Mouse (Mus musculus) adrenal gland, postnatal 25 days (tissue): ENCODE measurements around the gene P2ry2. TPM values are rescaled to one million over a fixed set of nuclear protein-coding genes. Genes with fewer than 3 reads are reported as not detected.

ENCODE experiments used
- DNase-seq: peaks from one replicate; pipeline ENCODE4 v3.0.0; 2021; ENCODE audit warnings: mixed read lengths
- total RNA-seq: library from RNA; stranded (reverse); gene quantifications from 2 replicates; pipeline ENCODE4 v1.2.3, GENCODE M21; 2021

Gene P2ry2
- total RNA-seq, 1 experiment from 2014 or later = 1.2 TPM

- no peak for DNase-seq
Measured at GRCm38 (mm10) chr7:101027623-101028443, 15.2 kb upstream of the P2ry2 start.

GRCm38 (mm10) chr7:101026836-101027235 is 14.2 kb upstream of the P2ry2 start:
- DNase-seq = no peak

- DNase-seq = no peak
Measured at GRCm38 (mm10) chr7:101017492-101017891, 4.8 kb upstream of the P2ry2 start.

DNA sequence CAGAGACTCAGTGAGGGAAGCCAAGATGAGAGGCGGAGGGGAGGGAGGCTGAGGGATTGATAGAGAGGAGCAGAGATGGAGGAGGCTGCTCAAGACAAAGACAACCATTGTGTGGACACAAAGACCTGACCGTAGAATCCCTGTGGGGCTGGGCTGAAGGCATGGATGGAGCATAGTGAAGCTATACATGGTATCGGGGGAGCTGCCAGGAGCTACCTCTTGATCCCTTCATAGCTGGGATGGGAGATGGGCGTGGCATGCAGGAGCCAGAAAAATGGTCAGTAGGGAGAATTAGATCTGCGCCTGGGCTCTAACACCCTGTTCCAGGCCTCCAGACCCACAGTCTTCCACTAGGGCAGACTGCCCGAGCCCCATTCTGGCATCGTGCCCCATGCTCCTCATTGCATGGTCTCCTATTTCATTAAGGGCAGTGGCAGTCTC is 4.4 kb upstream of the P2ry2 start:
- no peak for DNase-seq

GRCm38 (mm10) chr7:101014985-101015384 is 2.3 kb upstream of the P2ry2 start:
- no peak for DNase-seq

DNA sequence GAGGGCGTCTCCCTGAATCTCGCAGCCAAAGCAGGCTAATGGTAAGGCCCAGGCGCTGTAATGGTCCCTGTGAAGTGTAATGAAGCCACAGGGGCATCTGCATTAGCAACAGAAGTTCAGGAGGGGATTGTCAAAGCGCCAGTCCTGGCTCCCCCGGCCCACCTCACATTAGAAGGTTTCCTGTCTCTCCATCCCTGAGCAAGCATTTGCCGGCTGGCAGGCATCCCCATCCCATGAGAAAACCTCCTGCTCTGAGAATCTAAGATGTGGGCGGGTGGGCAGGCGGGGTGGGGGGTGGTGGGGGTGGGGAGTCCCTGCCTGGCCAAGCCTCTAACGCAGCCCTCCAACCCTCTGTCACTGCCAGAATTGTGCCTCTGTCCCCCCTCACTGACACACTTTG is 1.4 kb upstream of the P2ry2 start:
- no peak for DNase-seq

DNA sequence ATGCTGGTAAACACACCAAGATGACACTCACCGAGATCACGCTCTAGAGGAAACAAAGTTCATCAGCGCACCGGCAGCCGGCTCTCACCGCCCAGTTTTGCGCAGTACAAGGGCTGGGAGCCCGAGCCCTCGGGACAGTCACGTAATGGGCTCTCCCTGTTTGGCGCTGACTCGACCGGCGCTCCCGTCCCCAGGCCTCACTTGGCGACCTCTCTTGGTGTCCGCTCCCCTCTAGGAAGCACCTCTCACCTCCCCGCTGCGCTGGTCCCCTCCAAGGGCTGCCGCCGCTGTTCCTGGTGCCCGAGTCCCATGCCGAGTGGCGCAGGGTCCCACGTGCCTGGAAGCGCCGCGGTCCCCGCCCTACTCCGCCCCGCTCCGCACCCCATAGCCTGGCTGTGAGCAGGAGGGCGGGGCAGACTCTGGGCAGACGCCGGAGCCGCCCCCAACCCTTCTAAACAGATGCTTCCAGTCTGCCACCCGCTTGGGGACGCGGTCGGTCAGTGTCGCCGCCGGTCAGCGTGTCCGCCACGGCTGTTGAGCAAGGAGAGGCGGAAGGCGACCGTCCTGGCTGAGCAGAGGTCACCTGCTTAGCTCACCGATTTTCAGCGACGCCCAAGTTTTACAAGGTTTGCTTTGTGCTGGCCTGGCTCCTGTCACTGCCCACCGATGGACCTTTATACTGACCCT is 842 bp downstream of the P2ry2 start:
- peak; percentile 75 for DNase-seq

- DNase-seq = no peak
Measured at GRCm38 (mm10) chr7:101010741-101011140, 1.9 kb downstream of the P2ry2 start.

GRCm38 (mm10) chr7:101006201-101006600 is 6.5 kb downstream of the P2ry2 start:
- no peak for DNase-seq

DNA sequence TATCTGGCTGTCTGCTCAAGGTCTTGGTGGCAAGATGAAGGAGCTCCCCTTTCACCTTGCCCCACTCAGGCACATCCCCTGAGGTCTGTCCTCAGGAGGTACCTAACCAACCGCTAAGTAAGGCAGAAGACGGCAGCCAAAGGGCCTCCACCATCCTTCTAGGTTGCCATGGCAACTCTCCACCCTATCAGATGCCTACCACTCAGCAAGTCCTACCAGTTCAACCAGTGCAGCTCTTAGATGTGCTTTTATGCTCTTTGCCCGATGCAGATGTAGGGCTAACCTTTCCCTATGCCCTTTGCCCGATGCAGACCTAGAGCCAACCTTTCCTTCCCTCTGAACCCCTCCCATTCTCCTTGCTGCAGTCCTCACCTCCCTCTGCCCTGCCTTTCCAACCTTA is 7.5 kb downstream of the P2ry2 start:
- no peak for DNase-seq

GRCm38 (mm10) chr7:101003442-101004326 is 9.0 kb downstream of the P2ry2 start:
- no peak for DNase-seq

DNA sequence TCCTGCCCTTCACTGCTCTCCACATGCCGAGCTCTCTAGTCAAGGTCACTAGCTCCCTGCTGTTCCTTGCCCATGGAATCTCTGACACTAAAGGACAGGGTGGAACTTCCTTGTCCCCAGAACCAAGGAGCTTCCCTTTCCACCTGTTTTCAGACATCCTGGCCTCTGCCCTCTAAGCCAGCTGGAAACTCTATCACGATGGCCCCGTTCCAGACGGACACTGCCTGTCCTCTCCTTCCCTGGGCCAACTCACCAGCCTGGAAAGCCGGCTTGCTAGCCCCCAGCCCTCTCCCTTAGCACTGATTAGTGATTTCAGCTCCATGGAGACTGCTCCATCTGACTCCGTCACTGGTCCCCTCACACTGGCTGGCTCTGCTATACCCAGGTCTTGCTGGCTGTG is 10.4 kb downstream of the P2ry2 start:
- DNase-seq = no peak

- no peak for DNase-seq
Measured at GRCm38 (mm10) chr7:100999623-101000022, 13.0 kb downstream of the P2ry2 start.

DNA sequence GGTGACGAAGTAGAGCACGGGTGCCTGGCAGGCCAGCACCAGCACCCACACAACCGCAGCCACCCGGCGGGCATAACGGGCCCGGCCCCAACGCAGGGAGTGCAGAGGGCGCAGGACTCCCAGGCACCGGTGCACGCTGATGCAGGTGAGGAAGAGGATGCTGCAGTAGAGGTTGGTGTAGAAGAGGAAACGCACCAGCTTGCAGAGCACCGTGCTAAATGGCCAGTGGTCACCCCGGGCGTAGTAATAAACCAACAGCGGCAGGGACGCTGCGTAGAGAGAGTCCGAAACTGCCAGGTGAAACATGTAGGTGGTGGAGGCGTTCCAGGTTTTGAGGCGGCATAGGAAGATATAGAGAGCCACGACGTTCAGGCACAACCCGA is 14.1 kb downstream of the P2ry2 start:
- no peak for DNase-seq

GRCm38 (mm10) chr7:100997951-100998577 is 14.6 kb downstream of the P2ry2 start:
- DNase-seq = no peak

DNA sequence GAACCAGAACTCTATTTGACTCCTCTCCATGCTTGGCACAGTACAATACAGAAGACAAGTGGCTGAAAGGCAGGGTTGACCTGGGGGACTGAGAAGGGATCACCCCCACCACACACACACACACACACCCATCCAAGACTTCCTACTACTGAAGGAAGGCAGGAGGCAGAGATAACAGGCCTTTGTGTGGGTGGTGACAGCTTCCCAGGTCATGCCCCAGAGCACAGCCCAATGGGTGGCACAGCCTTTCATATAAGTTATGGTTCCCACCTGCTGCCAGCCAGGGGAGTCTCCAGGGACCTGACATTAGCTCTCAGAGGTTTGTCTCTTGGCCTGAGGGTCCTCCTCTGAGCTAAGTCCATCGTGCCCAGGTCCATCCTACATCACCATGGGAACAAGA is 15.5 kb downstream of the P2ry2 start:
- no peak for DNase-seq

GRCm38 (mm10) chr7:100995951-100996350 is 16.7 kb downstream of the P2ry2 start:
- DNase-seq = no peak

GRCm38 (mm10) chr7:100995260-100995864 is 17.3 kb downstream of the P2ry2 start:
- peak; percentile 59 for DNase-seq

DNA sequence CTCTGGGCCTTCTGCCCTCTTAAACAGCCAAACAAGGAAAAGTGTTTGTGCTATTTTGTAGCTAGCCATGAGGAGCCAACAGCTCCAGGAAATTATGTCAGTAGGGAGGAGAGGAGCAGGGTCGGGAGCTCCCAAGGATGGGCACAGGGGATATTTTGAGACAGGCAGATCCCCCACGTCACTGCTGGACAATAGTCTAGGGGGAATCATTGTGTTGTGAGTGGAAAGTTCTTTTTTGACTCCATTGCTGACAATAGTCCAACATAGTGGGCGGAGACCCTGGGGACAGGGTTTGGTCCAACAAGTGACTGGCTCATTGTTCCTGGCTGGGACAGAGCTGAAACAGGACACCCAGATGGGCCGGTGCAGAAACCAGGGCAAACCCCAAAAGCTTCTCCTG is 19.5 kb downstream of the P2ry2 start:
- no peak for DNase-seq

GRCm38 (mm10) chr7:100991972-100992371 is 20.7 kb downstream of the P2ry2 start:
- DNase-seq = no peak

GRCm38 (mm10) chr7:100990636-100991311 is 21.9 kb downstream of the P2ry2 start:
- DNase-seq = peak; percentile 28
